ENCODE assay signal across 19 mouse cellular contexts in the genomic region with DNA sequence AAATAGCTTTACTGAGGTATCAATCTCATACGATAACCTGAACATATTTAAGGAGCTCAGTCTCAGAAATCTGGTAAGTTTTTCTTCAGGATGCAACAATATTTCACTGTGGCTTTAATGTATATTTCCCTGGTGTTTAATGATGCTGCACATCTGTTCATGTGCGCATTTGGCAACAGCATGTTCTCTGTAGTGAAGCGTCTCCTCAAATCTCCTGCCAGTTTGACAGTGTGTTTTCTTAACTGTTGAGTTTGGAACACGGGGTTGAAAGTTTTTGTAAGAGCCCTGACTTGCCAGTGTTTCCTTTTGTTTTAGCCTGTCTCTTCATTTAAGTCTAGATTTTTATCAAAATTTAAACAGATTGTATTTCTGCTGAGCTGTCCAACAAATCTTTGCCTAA.
"Had no signal": no experiment of that assay in that cellular context is flagged by ENCODE, and none has a peak within 500 bp of the region (broad histone marks: within the 10 kb centered on the region; RNA-seq: fewer than 3 reads in every experiment).

No protein-coding gene starts in this region.

- H3K27me3 ChIP-seq: limb, embryonic 15.5 days; liver, embryonic 12.5 days; neural tube, embryonic 13.5 days; neural tube, embryonic 15.5 days had no signal

- H3K4me2 ChIP-seq: limb, embryonic 15.5 days; liver, embryonic 12.5 days; midbrain, embryonic 11.5 days; neural tube, embryonic 13.5 days; neural tube, embryonic 15.5 days had no signal

- ATAC-seq: liver, embryonic 12.5 days; midbrain, embryonic 16.5 days had no signal

- H3K4me1 ChIP-seq: limb, embryonic 15.5 days; liver, embryonic 12.5 days had no signal

- DNase-seq: lung, adult 2 months; lung, postnatal 14 days; midbrain, embryonic 14.5 days; retina, postnatal 1 day; right cerebral cortex, adult 18-20 months; right cerebral cortex, postnatal 25 days; right cerebral cortex, postnatal 4 days; spleen, adult 18-20 months; thymus, adult 18-20 months; thymus, postnatal 14 days; thymus, postnatal 36 days had no signal

- H3K4me3 ChIP-seq: limb, embryonic 15.5 days; liver, embryonic 12.5 days; myocyte; neural tube, embryonic 13.5 days; neural tube, embryonic 15.5 days had no signal

- H3K27ac ChIP-seq: limb, embryonic 15.5 days; liver, embryonic 12.5 days; liver, embryonic 14.5 days; neural tube, embryonic 13.5 days; neural tube, embryonic 15.5 days had no signal

- H3K9me3 ChIP-seq: limb, embryonic 15.5 days; liver, embryonic 12.5 days; neural tube, embryonic 13.5 days; neural tube, embryonic 15.5 days had no signal

- H3K9ac ChIP-seq: limb, embryonic 15.5 days; liver, embryonic 12.5 days; liver, embryonic 14.5 days; neural tube, embryonic 13.5 days; neural tube, embryonic 15.5 days had no signal

- H3K36me3 ChIP-seq: limb, embryonic 15.5 days; liver, embryonic 12.5 days; neural tube, embryonic 13.5 days; neural tube, embryonic 15.5 days had no signal
